Mouse (Mus musculus) spleen, postnatal 4 days (tissue): Measurements from ENCODE around the gene Clec1a.

ENCODE experiments used
- DNase-seq, 2 experiments: peaks; one replicate each; pipeline ENCODE4 v3.0.0; 2022; ENCODE audit warnings: low spot score in 2 of 2

Gene Clec1a

GRCm38 (mm10) chr6:129405999-129406398 is 45.8 kb downstream of the Clec1a start:
- no peak for DNase-seq

- DNase-seq: no peak
Measured at GRCm38 (mm10) chr6:129403391-129403790, 48.4 kb downstream of the Clec1a start.

GRCm38 (mm10) chr6:129402404-129402803 is 49.4 kb downstream of the Clec1a start:
- DNase-seq: no peak

- no peak for DNase-seq
Measured at GRCm38 (mm10) chr6:129399945-129400344, 51.9 kb downstream of the Clec1a start.

- no peak for DNase-seq
Measured at GRCm38 (mm10) chr6:129396997-129397396, 54.8 kb downstream of the Clec1a start, which contains the start of gene Clec1b. Gene Clec1b (plus strand): TSS chr6:129397297.

- DNase-seq: no peak
Measured at GRCm38 (mm10) chr6:129393732-129394131, 58.1 kb downstream of the Clec1a start.

- DNase-seq: no peak
Measured at GRCm38 (mm10) chr6:129393087-129393720, 58.6 kb downstream of the Clec1a start.

GRCm38 (mm10) chr6:129385774-129386173 is 66.0 kb downstream of the Clec1a start, which contains the start of gene Clec12b:
Gene Clec12b (minus strand): TSS chr6:129385874.
- no peak for DNase-seq

GRCm38 (mm10) chr6:129385000-129385399 is 66.8 kb downstream of the Clec1a start:
- no peak for DNase-seq

GRCm38 (mm10) chr6:129383466-129383865 is 68.3 kb downstream of the Clec1a start:
- no peak for DNase-seq

- no peak for DNase-seq
Measured at GRCm38 (mm10) chr6:129381736-129382135, 70.1 kb downstream of the Clec1a start.

- DNase-seq: no peak
Measured at GRCm38 (mm10) chr6:129380454-129380853, 71.3 kb downstream of the Clec1a start.

GRCm38 (mm10) chr6:129374937-129375471 is 76.8 kb downstream of the Clec1a start:
- no peak for DNase-seq
